Mouse (Mus musculus) spleen, adult 18-20 months (tissue): ENCODE measurements around the gene Scn9a.

Experiments
- DNase-seq, 2 experiments: peaks; one replicate each; pipeline ENCODE4 v3.0.0; 2022; ENCODE audit warnings: mixed read lengths in 2 of 2

Gene Scn9a

DNA sequence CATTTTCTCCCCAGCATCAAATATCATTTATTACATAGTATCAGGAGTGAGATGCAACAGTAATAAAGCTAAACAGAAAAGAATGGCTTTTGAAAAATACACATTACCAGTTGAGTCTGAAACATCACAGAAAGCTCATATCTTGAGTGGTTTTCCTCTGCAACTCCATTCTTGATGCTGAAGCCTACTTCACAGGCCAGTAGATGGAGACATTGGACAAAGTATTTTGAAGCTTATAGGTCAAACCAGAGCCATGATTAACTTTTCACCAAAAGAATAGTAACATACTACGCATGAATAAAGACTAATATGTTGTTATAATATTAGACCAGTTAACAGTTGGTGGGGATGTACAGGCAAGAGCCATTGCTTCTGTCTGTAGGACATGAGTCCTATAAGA is 172.3 kb downstream of the Scn9a start:
- no peak for DNase-seq

DNA sequence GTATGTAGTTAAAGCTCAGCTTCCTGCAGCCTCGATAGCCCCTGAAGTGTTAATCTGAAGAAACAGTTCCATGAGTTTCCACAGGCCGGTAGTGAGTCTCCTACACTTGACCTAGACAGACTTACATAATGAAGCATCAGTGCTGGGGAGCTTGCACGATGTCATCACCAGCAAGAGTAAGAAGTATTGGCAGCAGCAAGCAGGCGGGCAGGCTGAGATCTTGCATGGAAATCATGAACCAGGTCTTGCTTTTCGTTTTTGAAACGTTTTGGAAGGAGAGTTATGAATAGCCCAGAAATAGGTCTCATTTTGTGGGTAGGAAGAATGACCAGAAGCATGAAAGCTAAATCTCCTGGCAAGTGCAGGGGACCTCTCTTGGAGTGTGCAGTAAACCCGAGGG is 194.1 kb downstream of the Scn9a start, which contains the start of gene Scn1a:
Gene Scn1a, minus strand, starts transcription at position 130 of the 400 bp plus-strand sequence.
- DNase-seq, result no peak

DNA sequence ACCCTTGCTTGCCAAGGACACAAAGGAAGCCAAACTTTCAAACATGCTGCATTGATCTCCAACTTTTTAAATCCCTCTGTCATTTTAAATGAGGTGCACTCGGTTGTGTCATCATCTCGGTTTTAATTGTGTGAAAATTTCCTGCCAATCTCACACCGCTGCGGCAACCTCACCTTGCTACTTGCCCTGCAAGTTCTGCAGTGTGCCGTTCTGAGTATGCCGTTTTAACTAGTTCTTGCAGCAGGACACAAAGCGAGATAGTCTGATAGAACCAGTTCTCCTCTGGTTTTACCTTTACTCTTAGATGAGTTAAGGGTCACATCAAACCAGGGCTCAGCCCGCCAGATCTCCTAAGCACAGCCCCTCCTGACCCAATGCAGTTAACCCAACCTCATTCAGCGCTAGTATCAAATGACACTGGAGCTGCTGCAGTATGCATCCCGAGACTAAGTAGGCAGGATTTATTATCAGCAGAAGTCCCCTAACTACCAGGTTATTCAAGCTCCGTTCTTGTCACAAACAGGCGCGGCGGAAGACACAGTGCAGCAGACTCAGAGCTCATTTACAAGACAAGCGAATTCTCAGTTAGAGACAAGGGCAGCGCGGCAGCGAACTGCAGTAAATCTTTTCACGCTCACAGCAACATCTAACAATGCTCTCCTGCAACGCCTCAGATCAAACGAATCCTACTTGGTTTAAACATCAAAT is 194.8 kb downstream of the Scn9a start:
- DNase-seq, result no peak

DNA sequence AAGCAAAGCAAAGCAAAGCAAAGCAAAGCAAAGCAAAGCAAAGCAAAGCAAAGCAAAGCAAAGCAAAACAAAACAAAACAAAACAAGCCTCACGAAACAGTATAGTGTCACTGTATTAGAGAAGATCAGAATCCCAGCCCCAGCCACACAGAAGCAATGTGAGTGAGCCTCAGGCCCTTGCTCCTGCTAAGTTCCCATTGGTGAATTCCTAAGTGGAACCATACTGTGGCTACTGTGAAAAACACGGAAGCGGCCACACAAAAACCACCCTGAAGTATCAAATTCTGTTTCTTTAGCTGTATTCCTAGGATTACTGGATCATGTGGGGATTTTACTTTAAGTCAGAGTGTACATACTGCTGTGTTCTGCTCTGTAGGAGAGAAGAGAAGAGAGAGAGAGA is 198.5 kb downstream of the Scn9a start:
- DNase-seq, result no peak
